Mouse (Mus musculus): Measurements from ENCODE around the gene 4933424G06Rik. TPM values are rescaled to one million over a fixed set of nuclear protein-coding genes. Genes with fewer than 3 reads are reported as not detected.
A peak's percentile ranks its signal among the peaks of the same experiment; 100 is the strongest.

Gene 4933424G06Rik
- polyA plus RNA-seq, 2 experiments: 0.10 TPM; not detected in 1

DNA sequence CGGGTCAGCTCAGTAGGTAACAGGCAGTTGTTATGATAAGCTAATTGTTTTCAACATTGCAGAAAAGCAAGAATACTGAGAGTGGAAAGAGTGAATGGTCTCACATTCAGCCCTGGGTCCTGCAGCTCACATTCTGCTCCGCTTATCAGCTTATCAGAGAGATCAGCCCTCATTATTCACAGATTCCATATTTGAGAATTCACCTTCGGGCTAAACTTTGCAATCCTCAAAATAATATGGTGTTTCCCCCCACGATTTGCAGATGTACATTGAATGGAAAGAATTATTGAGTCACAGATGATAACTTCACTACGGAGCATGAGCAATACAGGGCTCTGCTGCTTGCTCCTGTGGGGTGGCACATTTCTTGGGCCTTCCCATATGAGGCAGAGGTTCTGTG, 58.8 kb downstream of the 4933424G06Rik start:
- H3K4me3 ChIP-seq (replicated peaks; ENCODE audit: low read length): no peak overlapping the region
- DNase-seq (ENCODE audit: low spot score): no peak
- no peak overlapping the region for H3K4me2 ChIP-seq (replicated peaks; ENCODE audit: low read depth, low read length, severe bottlenecking)
- WGBS: 77% methylated on average over 5 of the region's 5 CpGs
- H3K36me3 ChIP-seq (ENCODE audit: control insufficient read depth, insufficient read depth, low read length): no peaks in the 10 kb centered on the region
- no peak for TF ChIP-seq POLR2A (IDR thresholded peaks at IDR 0.05; ENCODE audit: borderline replicate concordance, extremely low read depth, insufficient read depth, insufficient read length)
- no peaks in the 10 kb centered on the region for H3K9me3 ChIP-seq (ENCODE audit: control insufficient read depth, low read length)
- ATAC-seq (ENCODE audit: low FRiP score, low read depth): no peak
- H3K27ac ChIP-seq (replicated peaks; ENCODE audit: low read depth, low read length): no peak overlapping the region
- H3K9ac ChIP-seq (ENCODE audit: low read depth, low read length, severe bottlenecking): no peak overlapping the region
- peaks cover 9% of the 10 kb centered on the region; the same call in 1 of the 2 replicates for H3K27me3 ChIP-seq (ENCODE audit: control insufficient read depth, insufficient read depth, low read length)
- no peaks in the 10 kb centered on the region for H3K4me1 ChIP-seq (ENCODE audit: control insufficient read depth, insufficient read depth, low read length)

DNA sequence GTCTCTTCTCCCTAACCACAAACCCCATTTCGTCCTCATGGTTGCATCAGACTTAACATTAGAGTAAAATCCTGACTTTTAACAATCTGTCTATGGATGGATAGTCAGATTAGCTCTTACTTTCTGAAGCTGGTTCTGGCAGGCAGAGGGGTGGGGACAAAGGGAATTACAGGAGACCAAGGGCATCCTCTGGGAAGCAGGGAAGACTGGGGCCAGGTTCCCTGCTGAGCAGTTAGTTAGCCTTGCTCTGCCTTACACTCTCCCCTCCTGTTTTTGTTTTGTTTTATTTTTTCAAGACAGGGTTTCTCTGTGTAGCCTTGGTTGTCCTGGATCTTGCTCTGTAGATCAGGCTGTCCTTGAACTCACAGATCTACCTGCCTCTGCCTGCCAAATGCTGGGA, 60.0 kb downstream of the 4933424G06Rik start:
- H3K9ac ChIP-seq (ENCODE audit: low read depth, low read length, severe bottlenecking): no peak overlapping the region
- H3K36me3 ChIP-seq (ENCODE audit: control insufficient read depth, insufficient read depth, low read length): no peaks in the 10 kb centered on the region
- DNase-seq (ENCODE audit: low spot score) (no peak), ATAC-seq (ENCODE audit: low FRiP score, low read depth) (no peak)
- H3K4me3 ChIP-seq (replicated peaks; ENCODE audit: low read length): no peak overlapping the region
- H3K9me3 ChIP-seq (ENCODE audit: control insufficient read depth, low read length): no peaks in the 10 kb centered on the region
- H3K27ac ChIP-seq (replicated peaks; ENCODE audit: low read depth, low read length): no peak overlapping the region
- H3K4me1 ChIP-seq (ENCODE audit: control insufficient read depth, insufficient read depth, low read length): no peaks in the 10 kb centered on the region
- no peak for TF ChIP-seq POLR2A (IDR thresholded peaks at IDR 0.05; ENCODE audit: borderline replicate concordance, extremely low read depth, insufficient read depth, insufficient read length)
- 83% methylated on average over 1 of the region's 1 CpGs for WGBS
- H3K4me2 ChIP-seq (replicated peaks; ENCODE audit: low read depth, low read length, severe bottlenecking): no peak overlapping the region
- peaks cover 9% of the 10 kb centered on the region; the same call in 1 of the 2 replicates for H3K27me3 ChIP-seq (ENCODE audit: control insufficient read depth, insufficient read depth, low read length)

DNA sequence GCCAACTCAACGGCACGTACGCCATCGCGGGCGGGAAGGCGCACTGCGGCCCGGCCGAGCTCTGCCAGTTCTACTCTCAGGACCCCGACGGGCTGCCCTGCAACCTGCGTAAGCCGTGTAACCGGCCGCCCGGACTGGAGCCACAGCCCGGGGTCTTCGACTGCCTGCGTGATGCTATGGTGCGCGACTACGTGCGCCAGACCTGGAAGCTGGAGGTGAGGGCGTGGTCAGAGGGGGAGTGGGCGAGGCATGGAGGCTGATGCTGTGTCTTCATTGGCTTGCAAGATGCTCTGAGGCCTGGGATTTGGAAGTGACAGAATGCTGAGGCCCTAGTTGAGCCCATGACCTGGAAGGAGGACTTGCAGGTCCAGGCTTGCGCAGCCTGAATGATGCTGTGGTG, 61.0 kb downstream of the 4933424G06Rik start:
- Histone ChIP-seq H3K9me3 (ENCODE audit: control insufficient read depth, low read length) (no peaks in the 10 kb centered on the region), H3K36me3 (ENCODE audit: control insufficient read depth, insufficient read depth, low read length) (no peaks in the 10 kb centered on the region), H3K9ac (ENCODE audit: low read depth, low read length, severe bottlenecking) (no peak overlapping the region), H3K4me1 (ENCODE audit: control insufficient read depth, insufficient read depth, low read length) (no peaks in the 10 kb centered on the region), H3K4me3 (replicated peaks; ENCODE audit: low read length) (peak overlapping the region; percentile 27), H3K27me3 (ENCODE audit: control insufficient read depth, insufficient read depth, low read length) (peaks cover 9% of the 10 kb centered on the region; the same call in 1 of the 2 replicates), H3K4me2 (replicated peaks; ENCODE audit: low read depth, low read length, severe bottlenecking) (peak overlapping the region; percentile 52), H3K27ac (replicated peaks; ENCODE audit: low read depth, low read length) (no peak overlapping the region)
- ATAC-seq (ENCODE audit: low FRiP score, low read depth): no peak
- DNase-seq (ENCODE audit: low spot score): no peak
- WGBS: 15% methylated on average over 27 of the region's 27 CpGs
- TF ChIP-seq POLR2A (IDR thresholded peaks at IDR 0.05; ENCODE audit: borderline replicate concordance, extremely low read depth, insufficient read depth, insufficient read length): no peak

DNA sequence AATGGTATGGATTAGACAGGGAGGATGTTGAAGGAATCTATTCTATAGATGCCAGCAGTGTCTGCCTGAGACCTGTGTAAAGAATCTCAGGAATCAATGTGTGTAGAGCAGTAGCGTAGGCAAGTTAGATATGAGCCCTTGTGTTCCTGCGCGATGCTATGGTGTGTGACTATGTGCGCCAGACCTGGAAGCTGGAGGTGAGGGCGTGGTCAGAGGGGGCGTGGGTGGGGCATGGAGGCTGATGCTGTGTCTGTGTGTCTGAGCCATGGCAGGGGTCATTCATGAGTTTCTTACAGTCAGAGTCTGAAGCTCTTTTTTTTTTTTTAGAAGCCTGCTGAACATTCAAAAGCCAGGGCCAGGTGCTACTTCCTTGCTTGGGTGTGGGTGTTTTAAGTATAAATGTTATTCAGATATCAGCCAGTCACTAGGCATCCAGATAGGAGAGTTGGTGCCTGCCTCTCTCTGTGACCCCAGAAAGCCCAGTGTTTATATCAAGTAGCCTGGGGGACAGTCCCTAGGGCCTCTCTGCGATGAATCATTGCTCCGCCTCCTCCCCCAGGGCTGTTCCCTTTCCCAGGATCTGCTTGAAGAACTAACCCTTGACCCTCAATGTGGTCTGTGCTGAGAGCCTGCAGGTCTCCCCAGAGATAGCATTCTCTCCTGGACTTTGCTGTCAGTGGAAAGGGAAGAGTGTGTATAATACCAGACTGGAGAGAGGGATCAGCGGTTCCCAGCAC, 62.4 kb downstream of the 4933424G06Rik start:
- ATAC-seq (ENCODE audit: low FRiP score, low read depth): no peak
- 85% methylated on average over 9 of the region's 9 CpGs for WGBS
- H3K4me3 ChIP-seq (replicated peaks; ENCODE audit: low read length): no peak overlapping the region

DNA sequence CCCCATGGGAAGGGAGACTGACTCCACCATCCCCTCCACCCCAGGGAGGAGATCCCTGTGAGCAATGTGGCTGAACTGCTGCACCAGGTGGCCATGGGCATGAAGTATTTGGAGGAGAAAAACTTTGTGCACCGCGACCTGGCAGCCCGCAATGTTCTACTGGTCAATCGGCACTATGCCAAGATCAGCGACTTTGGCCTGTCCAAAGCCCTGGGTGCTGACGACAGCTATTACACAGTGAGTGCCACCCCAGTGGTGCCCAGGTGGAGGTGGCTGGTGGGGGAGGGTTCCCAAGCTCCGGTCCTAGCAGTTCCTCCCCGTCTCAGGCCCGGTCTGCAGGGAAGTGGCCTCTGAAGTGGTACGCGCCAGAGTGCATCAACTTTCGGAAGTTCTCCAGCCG, 70.8 kb downstream of the 4933424G06Rik start:
- H3K4me3 ChIP-seq (replicated peaks; ENCODE audit: low read length): no peak overlapping the region
- no peak for TF ChIP-seq POLR2A (IDR thresholded peaks at IDR 0.05; ENCODE audit: borderline replicate concordance, extremely low read depth, insufficient read depth, insufficient read length)

More for the DNA sequence above, 62.4 kb downstream of the 4933424G06Rik start:
- Histone ChIP-seq H3K9ac (ENCODE audit: low read depth, low read length, severe bottlenecking) (no peak overlapping the region), H3K4me2 (replicated peaks; ENCODE audit: low read depth, low read length, severe bottlenecking) (no peak overlapping the region), H3K27me3 (ENCODE audit: control insufficient read depth, insufficient read depth, low read length) (peaks cover 9% of the 10 kb centered on the region; the same call in 1 of the 2 replicates), H3K36me3 (ENCODE audit: control insufficient read depth, insufficient read depth, low read length) (no peaks in the 10 kb centered on the region), H3K9me3 (ENCODE audit: control insufficient read depth, low read length) (no peaks in the 10 kb centered on the region), H3K27ac (replicated peaks; ENCODE audit: low read depth, low read length) (no peak overlapping the region), H3K4me1 (ENCODE audit: control insufficient read depth, insufficient read depth, low read length) (no peaks in the 10 kb centered on the region)
- TF ChIP-seq POLR2A (IDR thresholded peaks at IDR 0.05; ENCODE audit: borderline replicate concordance, extremely low read depth, insufficient read depth, insufficient read length): no peak
- DNase-seq (ENCODE audit: low spot score): no peak

More for the DNA sequence above, 70.8 kb downstream of the 4933424G06Rik start:
- Histone ChIP-seq H3K4me1 (ENCODE audit: control insufficient read depth, insufficient read depth, low read length) (no peaks in the 10 kb centered on the region), H3K4me2 (replicated peaks; ENCODE audit: low read depth, low read length, severe bottlenecking) (no peak overlapping the region), H3K27ac (replicated peaks; ENCODE audit: low read depth, low read length) (no peak overlapping the region), H3K27me3 (ENCODE audit: control insufficient read depth, insufficient read depth, low read length) (no peaks in the 10 kb centered on the region), H3K9ac (ENCODE audit: low read depth, low read length, severe bottlenecking) (no peak overlapping the region), H3K9me3 (ENCODE audit: control insufficient read depth, low read length) (no peaks in the 10 kb centered on the region), H3K36me3 (ENCODE audit: control insufficient read depth, insufficient read depth, low read length) (no peaks in the 10 kb centered on the region)
- 90% methylated on average over 13 of the region's 13 CpGs for WGBS
- DNase-seq (ENCODE audit: low spot score) (no peak), ATAC-seq (ENCODE audit: low FRiP score, low read depth) (no peak)
